Mouse (Mus musculus) embryonic facial prominence, embryonic 14.5 days (tissue): ENCODE results near the gene Lrrc39. TPM values are rescaled to one million over a fixed set of nuclear protein-coding genes. Genes with fewer than 3 reads are reported as not detected.
"Not testable (repeated sequence)": the region's sequence is repeated elsewhere in the genome, so short reads cannot be mapped to it uniquely, and the experiment has no call there.

ENCODE experiments used
- ATAC-seq: fragments of 200-750 bp; cut with Nextera tagmentation; 2 replicates; pipeline ENCODE4 v1.8.0; 2017; ENCODE audit warnings: low read depth, moderate number of reproducible peaks, moderate TSS enrichment
- DNase-seq: peaks from one replicate; pipeline ENCODE4 v3.0.0-alpha.2; 2015; ENCODE audit warnings: low spot score
- H3K27ac ChIP-seq: fragments of 300-500 bp; sonication (generic); replicated peaks from 2 replicates; pipeline ENCODE4 v1.5.1; 2014; ENCODE audit warnings: low read depth, mild to moderate bottlenecking, low read length, moderate library complexity
- H3K27me3 ChIP-seq: fragments of 300-500 bp; sonication (generic); replicated peaks from 2 replicates; pipeline ENCODE4 v1.6.1; 2014; ENCODE audit warnings: low read length; ENCODE audit not compliant: control insufficient read depth, insufficient read depth
- H3K36me3 ChIP-seq: fragments of 300-500 bp; sonication (generic); 2 replicates; pipeline ENCODE4 v1.6.1; 2014; ENCODE audit warnings: low read length, mixed read lengths; ENCODE audit not compliant: control insufficient read depth, insufficient read depth
- H3K4me1 ChIP-seq: fragments of 300-500 bp; sonication (generic); 2 replicates; pipeline ENCODE4 v1.6.1; 2014; ENCODE audit warnings: antibody characterized with exemption, low read length; ENCODE audit not compliant: control insufficient read depth, insufficient read depth
- H3K4me2 ChIP-seq: fragments of 300-500 bp; sonication (generic); 2 replicates; pipeline ENCODE4 v1.6.1; 2014; ENCODE audit warnings: low read depth, mild to moderate bottlenecking, low read length, moderate library complexity, mixed read lengths
- H3K4me3 ChIP-seq: fragments of 300-500 bp; sonication (generic); 2 replicates; pipeline ENCODE4 v1.5.1; 2014; ENCODE audit warnings: low read depth, mild to moderate bottlenecking, low read length
- H3K9ac ChIP-seq: fragments of 300-500 bp; sonication (generic); 2 replicates; pipeline ENCODE4 v1.6.1; 2014; ENCODE audit warnings: low read depth, mild to moderate bottlenecking, low read length, moderate library complexity, mixed read lengths
- H3K9me3 ChIP-seq: fragments of 300-500 bp; sonication (generic); 2 replicates; pipeline ENCODE4 v1.6.1; 2016; ENCODE audit warnings: low read length; ENCODE audit not compliant: control insufficient read depth
- WGBS: fragments of 180-500 bp; shearing (Covaris S2); extraction: QIAGEN DNeasy Blood & Tissue Kit; methylation state at CpG from one replicate; pipeline ENCODE4 v1.1.7; 2014; 5-methylcytosine and 5-hydroxymethylcytosine counted together
- polyA plus RNA-seq: library from polyadenylated mRNA; unstranded; fragments of >200 nt; fragmentation: Nextera tagmentation; extraction: Ambion mirVana; gene quantifications from 2 replicates; pipeline ENCODE4 v1.2.1, GENCODE M21; 2014

The Lrrc39 gene
- polyA plus RNA-seq, 1 experiment from 2014 or later: 4.3 TPM

DNA sequence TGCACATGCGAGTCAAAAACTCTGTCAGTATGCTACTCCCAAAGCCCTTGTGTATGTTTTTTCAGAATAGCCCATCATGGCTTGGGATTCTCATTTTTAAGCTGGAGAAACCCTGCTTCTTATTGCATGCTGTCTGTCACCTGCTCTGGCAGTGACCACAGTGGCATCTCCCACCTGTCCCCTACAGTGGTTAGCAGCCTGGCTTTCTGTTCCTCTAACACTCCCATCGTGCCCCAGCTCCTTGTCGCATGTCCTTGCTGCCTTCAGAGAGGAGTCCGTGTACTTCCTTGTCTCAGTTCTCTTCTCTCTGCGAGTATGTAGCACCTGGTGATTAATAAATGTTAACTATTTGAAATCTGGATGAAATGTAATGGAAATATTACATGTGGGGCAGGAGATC is 15.3 kb upstream of the Lrrc39 start:
- Histone ChIP-seq H3K27me3 (no peaks in the 10 kb centered on the region), H3K9me3 (no peaks in the 10 kb centered on the region), H3K4me2 (no peak overlapping the region), H3K4me3 (no peak overlapping the region), H3K4me1 (no peaks in the 10 kb centered on the region), H3K36me3 (peaks cover 48% of the 10 kb centered on the region), H3K9ac (no peak overlapping the region), H3K27ac (no peak overlapping the region)
- no peak for DNase-seq
- WGBS: 90% methylated on average over 5 of the region's 5 CpGs
- no peak for ATAC-seq

DNA sequence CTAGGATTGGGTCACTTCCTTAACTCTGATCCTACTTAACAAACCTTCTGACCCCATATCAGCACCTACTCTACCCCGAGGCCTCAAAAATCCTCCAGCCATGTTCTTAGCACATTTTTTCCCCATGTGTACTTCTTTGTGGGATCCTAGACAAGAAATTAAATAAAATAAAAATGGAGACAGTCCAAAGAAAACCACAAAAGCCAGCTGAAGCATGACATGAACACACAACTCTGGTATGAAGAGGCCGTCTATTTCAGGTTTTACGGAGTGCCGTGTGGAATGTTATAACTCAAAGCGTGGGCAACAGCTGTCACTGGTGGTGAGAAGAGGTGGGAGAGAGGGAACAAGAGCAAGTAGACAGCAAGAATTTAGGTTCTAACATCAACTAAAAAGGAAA is 11.4 kb upstream of the Lrrc39 start:
- H3K4me1 ChIP-seq: no peaks in the 10 kb centered on the region
- ATAC-seq (no peak), DNase-seq (no peak)
- H3K9ac ChIP-seq: no peak overlapping the region
- H3K27me3 ChIP-seq: no peaks in the 10 kb centered on the region
- H3K4me2 ChIP-seq: no peak overlapping the region
- H3K9me3 ChIP-seq: no peaks in the 10 kb centered on the region
- no peak overlapping the region for H3K27ac ChIP-seq
- 83% methylated on average over 5 of the region's 5 CpGs for WGBS
- H3K36me3 ChIP-seq: peaks cover 22% of the 10 kb centered on the region; the same call in 1 of the 2 replicates
- H3K4me3 ChIP-seq: no peak overlapping the region

DNA sequence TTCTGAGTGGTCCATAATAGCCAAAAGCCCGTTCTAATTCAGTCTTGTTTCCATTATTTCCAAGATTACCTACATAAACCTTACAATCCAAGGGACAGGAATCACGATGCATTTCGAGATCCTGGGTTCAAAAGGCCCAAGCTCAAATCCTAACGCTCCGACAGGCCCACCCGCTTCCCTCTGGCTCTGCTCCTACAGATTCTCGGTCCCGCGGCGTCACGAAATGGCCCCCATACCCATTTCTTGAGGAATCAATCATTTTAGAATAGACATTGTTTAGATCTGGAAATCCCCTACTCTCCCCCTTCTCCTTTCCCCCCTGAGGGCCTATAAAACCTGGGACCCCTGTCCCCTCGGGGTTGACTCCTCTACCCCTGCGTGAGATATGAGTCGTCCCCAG is 1.5 kb upstream of the Lrrc39 start:
- H3K27ac ChIP-seq, H3K27me3 ChIP-seq, H3K4me3 ChIP-seq, H3K36me3 ChIP-seq, H3K9ac ChIP-seq, ATAC-seq, H3K4me1 ChIP-seq, DNase-seq, H3K4me2 ChIP-seq, H3K9me3 ChIP-seq: not testable (repeated sequence)
- WGBS: 97% methylated on average over 13 of the region's 14 CpGs

- H3K4me3 ChIP-seq: no peak overlapping the region
- 72% methylated on average over 7 of the region's 7 CpGs for WGBS
- H3K4me1 ChIP-seq: no peaks in the 10 kb centered on the region
- no peak overlapping the region for H3K4me2 ChIP-seq
- no peak overlapping the region for H3K9ac ChIP-seq
- ATAC-seq: no peak
- H3K27ac ChIP-seq: no peak overlapping the region
- H3K36me3 ChIP-seq: no peaks in the 10 kb centered on the region
- DNase-seq: no peak
- H3K27me3 ChIP-seq: no peaks in the 10 kb centered on the region
- H3K9me3 ChIP-seq: no peaks in the 10 kb centered on the region
Observed at GRCm38 (mm10) chr3:116563095-116563492, 321 bp downstream of the Lrrc39 start.

DNA sequence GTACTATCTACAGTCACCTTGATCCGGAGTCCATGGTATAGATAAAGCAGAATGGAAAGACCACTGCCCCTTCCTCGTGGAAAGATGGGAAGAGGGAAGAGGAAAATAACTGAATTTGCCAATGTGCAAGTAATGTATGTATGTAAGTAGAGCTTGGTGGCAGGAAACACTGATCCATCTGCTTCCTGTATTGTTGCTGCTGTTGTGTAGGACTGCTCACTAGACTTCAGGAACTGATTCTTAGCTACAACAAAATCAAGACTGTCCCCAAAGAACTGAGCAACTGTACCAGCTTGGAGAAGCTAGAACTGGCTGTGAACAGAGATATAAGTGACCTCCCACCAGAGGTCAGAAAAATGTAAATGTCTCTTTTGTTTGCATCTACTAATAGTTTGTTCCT is 7.9 kb downstream of the Lrrc39 start:
- no peak overlapping the region for H3K9ac ChIP-seq
- H3K9me3 ChIP-seq: no peaks in the 10 kb centered on the region
- H3K36me3 ChIP-seq: no peaks in the 10 kb centered on the region
- 70% methylated on average over 2 of the region's 2 CpGs for WGBS
- H3K4me1 ChIP-seq: no peaks in the 10 kb centered on the region
- H3K4me3 ChIP-seq: no peak overlapping the region
- DNase-seq (peak; percentile 2), ATAC-seq (no peak)
- H3K27ac ChIP-seq: no peak overlapping the region
- H3K27me3 ChIP-seq: no peaks in the 10 kb centered on the region
- H3K4me2 ChIP-seq: no peak overlapping the region

DNA sequence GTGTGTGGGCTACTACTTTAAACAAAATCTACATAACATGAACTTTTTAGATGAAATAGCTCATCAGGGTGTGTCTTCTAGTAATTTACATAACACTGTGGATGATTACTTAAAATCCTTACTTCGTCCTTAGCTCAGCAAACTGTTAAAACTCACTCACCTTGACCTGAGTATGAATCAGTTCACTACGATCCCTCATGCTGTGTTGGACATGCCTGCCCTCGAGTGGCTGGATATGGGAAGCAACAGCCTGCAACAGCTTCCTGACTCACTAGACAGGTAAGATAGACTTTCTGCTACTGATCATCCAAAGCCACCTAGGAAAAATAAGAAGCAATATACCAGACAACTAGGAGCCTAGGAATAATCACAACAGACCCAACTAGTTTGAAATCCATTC is 14.5 kb downstream of the Lrrc39 start:
- Histone ChIP-seq H3K4me2 (no peak overlapping the region), H3K27ac (no peak overlapping the region), H3K27me3 (no peaks in the 10 kb centered on the region), H3K36me3 (peaks cover 24% of the 10 kb centered on the region), H3K4me1 (no peaks in the 10 kb centered on the region), H3K9me3 (no peaks in the 10 kb centered on the region), H3K9ac (no peak overlapping the region), H3K4me3 (no peak overlapping the region)
- WGBS: 61% methylated on average over 3 of the region's 3 CpGs
- ATAC-seq (no peak), DNase-seq (no peak)

GRCm38 (mm10) chr3:116582201-116582600 is 19.4 kb downstream of the Lrrc39 start:
- peaks cover 66% of the 10 kb centered on the region for H3K36me3 ChIP-seq
- no peak overlapping the region for H3K4me2 ChIP-seq
- H3K27ac ChIP-seq: no peak overlapping the region
- H3K27me3 ChIP-seq: no peaks in the 10 kb centered on the region
- 93% methylated on average over 9 of the region's 9 CpGs for WGBS
- H3K9ac ChIP-seq: no peak overlapping the region
- no peak for ATAC-seq
- H3K4me3 ChIP-seq: no peak overlapping the region
- H3K9me3 ChIP-seq: no peaks in the 10 kb centered on the region
- no peaks in the 10 kb centered on the region for H3K4me1 ChIP-seq
- no peak for DNase-seq

- DNase-seq: peak; percentile 80
- peak overlapping the region; percentile 75 for H3K27ac ChIP-seq
- H3K27me3 ChIP-seq: no peaks in the 10 kb centered on the region
- H3K4me2 ChIP-seq: peak overlapping the region; percentile 52
- H3K4me1 ChIP-seq: peaks cover 7% of the 10 kb centered on the region
- WGBS: 2% methylated on average over 22 of the region's 22 CpGs
- peaks cover 26% of the 10 kb centered on the region for H3K36me3 ChIP-seq
- H3K4me3 ChIP-seq: peak overlapping the region; percentile 69
- ATAC-seq: peak; percentile 78
- no peaks in the 10 kb centered on the region for H3K9me3 ChIP-seq
- H3K9ac ChIP-seq: peak overlapping the region; percentile 71
Observed at GRCm38 (mm10) chr3:116594076-116594727, 31.4 kb downstream of the Lrrc39 start.
